Mouse (Mus musculus) thymus, adult 2 months (tissue): ENCODE results near the gene 1190005I06Rik. TPM values are rescaled to one million over a fixed set of nuclear protein-coding genes. Genes with fewer than 3 reads are reported as not detected.

Experiments
- DNase-seq: peaks from one replicate; pipeline ENCODE4 v3.0.0; 2021
- H3K27ac ChIP-seq: fragments of 200-500 bp; 2 replicates; pipeline ENCODE4 v1.5.1; 2012; ENCODE audit warnings: low read length, control low read depth; ENCODE audit not compliant: control insufficient read depth, insufficient read depth
- H3K27me3 ChIP-seq: fragments of 200-500 bp; 2 replicates; pipeline ENCODE4 v1.6.1; 2012; ENCODE audit warnings: mild to moderate bottlenecking, low read length, moderate library complexity, mixed read lengths; ENCODE audit not compliant: control insufficient read depth, insufficient read depth
- H3K36me3 ChIP-seq: fragments of 200-500 bp; 2 replicates; pipeline ENCODE4 v1.6.1; 2012; ENCODE audit warnings: mild to moderate bottlenecking, low read length, moderate library complexity; ENCODE audit not compliant: control insufficient read depth, insufficient read depth
- H3K4me1 ChIP-seq: fragments of 200-500 bp; replicated peaks from 2 replicates; pipeline ENCODE4 v1.6.1; 2012; ENCODE audit warnings: low read length; ENCODE audit not compliant: control insufficient read depth, insufficient read depth
- H3K4me3 ChIP-seq: fragments of 200-500 bp; 2 replicates; pipeline ENCODE4 v1.5.1; 2012; ENCODE audit warnings: mild to moderate bottlenecking, low read length, control low read depth, moderate library complexity; ENCODE audit not compliant: control insufficient read depth, insufficient read depth
- CTCF ChIP-seq: fragments of 200-500 bp; IDR thresholded peaks from 2 replicates; pipeline ENCODE4 v1.5.1; 2012; ENCODE audit warnings: mild to moderate bottlenecking, control low read depth, low read length, moderate library complexity, borderline replicate concordance; ENCODE audit not compliant: control insufficient read depth, poor library complexity, insufficient read depth; ENCODE audit errors: extremely low read depth
- POLR2A ChIP-seq: fragments of 200-500 bp; IDR thresholded peaks from 2 replicates; pipeline ENCODE4 v1.6.1; 2012; ENCODE audit warnings: mild to moderate bottlenecking, low read length, control low read depth, moderate library complexity; ENCODE audit not compliant: control insufficient read depth, poor library complexity, insufficient read depth; ENCODE audit errors: extremely low read depth
- WGBS: fragments of 180-500 bp; shearing (Covaris S2); methylation state at CpG from one replicate; pipeline ENCODE4 v1.1.7; 2018; 5-methylcytosine and 5-hydroxymethylcytosine counted together
- polyA plus RNA-seq: library from polyadenylated mRNA; depleted of rRNA; stranded (reverse); fragments of >200 nt; gene quantifications from 2 replicates; pipeline ENCODE4 v1.2.3, GENCODE M21; 2012

The 1190005I06Rik gene
- polyA plus RNA-seq, 1 experiment = 5.6 TPM

DNA sequence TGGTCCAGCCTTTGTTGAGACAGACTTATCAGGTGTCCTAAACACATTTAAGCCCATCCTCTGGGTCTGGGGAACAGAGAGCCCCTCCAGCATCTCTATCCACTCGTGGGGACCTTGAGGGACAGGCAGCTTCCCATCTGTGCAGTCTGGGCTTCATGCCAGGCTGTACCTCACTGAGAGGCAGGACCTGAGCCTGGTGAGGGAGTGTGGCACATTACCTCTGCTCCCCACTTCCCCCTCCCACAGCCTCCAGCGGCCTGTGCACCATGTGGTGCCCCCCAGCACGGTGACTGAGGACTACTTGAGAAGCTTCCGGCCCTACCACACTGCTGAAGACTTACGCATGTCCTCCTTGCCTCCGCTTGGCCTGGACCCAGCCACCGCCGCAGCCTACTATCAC is 80.8 kb downstream of the 1190005I06Rik start:
- 70% methylated on average over 8 of the region's 8 CpGs for WGBS
- Histone ChIP-seq H3K36me3 (peaks cover 86% of the 10 kb centered on the region), H3K4me1 (peaks cover 22% of the 10 kb centered on the region), H3K27me3 (no peaks in the 10 kb centered on the region), H3K4me3 (no peak overlapping the region), H3K27ac (no peak overlapping the region)
- TF ChIP-seq CTCF = no peak
- TF ChIP-seq POLR2A = no peak
- no peak for DNase-seq

DNA sequence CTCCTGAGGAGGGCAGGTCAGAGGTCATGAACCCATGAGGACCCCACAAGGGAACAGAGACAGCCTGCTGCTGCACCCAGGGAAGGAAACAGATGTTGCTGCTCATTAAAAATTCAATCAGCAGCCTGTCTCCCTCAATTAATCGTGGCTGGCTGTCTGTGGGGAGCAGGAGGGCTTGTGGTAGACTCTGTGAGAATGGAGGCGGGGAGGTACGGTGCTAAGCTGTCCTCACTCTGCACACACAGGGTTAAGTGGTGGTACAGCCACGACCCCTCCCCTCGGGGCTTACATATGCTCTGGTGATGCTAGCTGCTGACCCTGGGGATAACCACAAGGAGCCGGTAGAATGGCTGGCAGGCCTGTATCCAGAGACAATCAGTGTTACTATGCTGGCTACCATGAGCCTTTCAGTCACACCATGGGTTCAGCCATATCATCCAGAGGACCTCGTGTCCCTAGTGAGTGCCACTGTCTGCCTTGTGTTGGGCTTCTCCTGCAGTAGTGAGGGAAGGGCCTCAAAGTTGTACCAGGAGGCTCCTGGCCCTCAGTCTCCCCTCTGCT is 82.2 kb downstream of the 1190005I06Rik start:
- no peak for DNase-seq
- Histone ChIP-seq H3K36me3 (peaks cover 73% of the 10 kb centered on the region), H3K27ac (no peak overlapping the region), H3K27me3 (no peaks in the 10 kb centered on the region), H3K4me1 (peaks cover 29% of the 10 kb centered on the region), H3K4me3 (no peak overlapping the region)
- TF ChIP-seq POLR2A (no peak), CTCF (no peak)
- WGBS = 66% methylated on average over 7 of the region's 7 CpGs

- peaks cover 29% of the 10 kb centered on the region for H3K4me1 ChIP-seq
- H3K4me3 ChIP-seq = no peak overlapping the region
- no peaks in the 10 kb centered on the region for H3K27me3 ChIP-seq
- peak; percentile 47 for DNase-seq
- peak overlapping the region; percentile 18; the same call in 1 of the 2 replicates for H3K27ac ChIP-seq
- H3K36me3 ChIP-seq = peaks cover 64% of the 10 kb centered on the region
- WGBS = 41% methylated on average over 20 of the region's 20 CpGs
- no peak for TF ChIP-seq CTCF
- no peak for TF ChIP-seq POLR2A
Observed at GRCm38 (mm10) chr8:120563851-120564837, 83.3 kb downstream of the 1190005I06Rik start.

DNA sequence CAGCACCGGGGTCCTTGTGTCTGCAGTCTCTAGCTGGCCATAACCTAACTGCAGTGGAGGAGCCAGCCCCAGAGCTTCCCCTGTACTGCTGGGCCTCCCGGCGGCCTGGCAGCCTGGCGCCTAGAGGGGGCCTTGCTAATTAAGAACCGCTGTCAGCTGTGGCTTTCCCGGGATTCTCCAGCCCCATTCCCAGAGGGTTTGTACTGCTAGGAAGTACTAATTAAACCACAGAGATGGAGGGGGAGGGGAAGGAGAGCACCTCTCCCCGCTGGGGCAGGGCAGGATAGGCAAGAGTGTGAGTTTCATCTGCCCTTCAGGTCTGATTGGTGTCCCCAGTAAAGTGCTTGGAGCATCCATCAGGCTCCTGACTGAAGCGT is 84.1 kb downstream of the 1190005I06Rik start:
- no peak for DNase-seq
- H3K4me1 ChIP-seq = peaks cover 36% of the 10 kb centered on the region
- H3K36me3 ChIP-seq = peaks cover 61% of the 10 kb centered on the region
- no peak overlapping the region for H3K4me3 ChIP-seq
- WGBS = 53% methylated on average over 8 of the region's 8 CpGs
- H3K27ac ChIP-seq = peak overlapping the region; percentile 18; the same call in 1 of the 2 replicates
- H3K27me3 ChIP-seq = no peaks in the 10 kb centered on the region
- TF ChIP-seq CTCF (no peak), POLR2A (no peak)

DNA sequence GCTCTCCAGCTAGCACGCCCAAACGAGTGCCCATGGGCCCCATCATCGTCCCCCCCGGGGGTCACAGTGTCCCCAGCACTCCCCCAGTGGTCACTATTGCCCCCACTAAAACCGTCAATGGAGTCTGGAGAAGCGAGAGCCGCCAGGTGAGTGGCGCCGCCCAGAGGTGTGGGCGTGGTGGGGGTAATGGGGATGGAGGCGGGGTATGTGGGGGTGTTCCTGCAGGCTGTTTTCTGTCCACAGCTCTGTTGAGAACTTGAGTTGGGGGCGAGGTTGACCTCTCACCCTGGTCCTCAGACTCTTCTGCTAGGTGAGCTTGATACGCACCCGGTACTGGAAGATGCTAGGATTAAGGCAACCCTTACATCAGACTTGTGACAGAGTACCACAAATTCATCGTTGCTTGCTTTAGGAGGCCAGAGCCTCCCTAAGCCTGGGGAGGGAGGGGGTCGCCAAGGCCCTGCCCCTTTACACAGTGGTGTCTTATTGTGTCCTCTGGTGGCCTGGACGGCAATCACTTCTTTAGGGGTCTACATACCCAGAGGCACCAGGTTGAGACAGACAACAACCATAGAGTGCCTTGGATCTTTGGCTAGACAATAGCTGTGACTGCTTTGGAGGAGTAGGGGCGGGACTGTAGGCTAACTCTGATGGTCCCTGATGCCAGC is 84.6 kb downstream of the 1190005I06Rik start:
- no peak for DNase-seq
- Histone ChIP-seq H3K27ac (no peak overlapping the region), H3K4me3 (no peak overlapping the region), H3K4me1 (peaks cover 42% of the 10 kb centered on the region), H3K36me3 (peaks cover 56% of the 10 kb centered on the region), H3K27me3 (no peaks in the 10 kb centered on the region)
- WGBS = 95% methylated on average over 18 of the region's 18 CpGs
- TF ChIP-seq POLR2A = no peak
- no peak for TF ChIP-seq CTCF

DNA sequence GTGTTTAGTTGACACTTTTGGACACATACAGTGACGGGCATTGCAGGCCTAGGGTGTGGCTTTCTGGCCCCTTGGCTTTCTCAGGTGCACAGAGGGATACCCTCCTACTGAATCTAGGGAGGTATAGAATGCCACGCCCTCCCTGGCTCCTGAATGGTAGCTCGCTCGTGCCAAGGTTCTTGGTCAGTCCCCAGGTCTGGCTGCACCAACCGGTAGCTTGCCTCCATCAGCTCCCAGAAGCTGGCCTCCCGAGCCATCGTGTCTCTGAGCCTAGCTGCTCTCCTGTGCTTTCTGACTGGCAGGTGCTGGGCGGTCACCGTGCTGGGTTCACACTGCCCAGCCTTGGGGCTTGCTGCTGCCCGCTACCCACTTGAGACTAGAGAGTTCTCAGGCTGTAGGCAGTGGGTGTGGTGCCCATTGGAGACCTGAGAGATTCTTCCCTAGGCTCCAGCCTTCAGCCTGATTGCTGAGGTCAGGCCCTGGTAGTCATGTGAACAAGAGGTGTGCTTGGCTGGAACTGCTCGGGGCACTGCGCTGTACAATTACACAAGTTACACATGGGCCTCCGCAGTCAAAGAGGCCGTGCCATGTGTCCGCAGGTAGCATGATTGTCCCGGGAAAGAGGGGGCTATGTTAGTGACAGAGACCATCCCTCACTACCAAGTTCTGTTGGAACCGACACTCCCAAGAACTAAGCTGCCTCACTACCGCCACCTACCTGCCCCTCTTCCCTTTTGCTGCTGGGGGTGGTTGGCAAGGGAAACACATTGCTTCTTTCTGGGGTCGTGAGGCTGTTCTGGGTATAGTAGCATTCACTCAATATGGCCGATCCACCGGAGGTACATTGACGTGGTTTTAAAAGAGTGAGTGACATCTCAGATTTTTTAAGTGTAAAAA is 85.6 kb downstream of the 1190005I06Rik start:
- WGBS = 90% methylated on average over 22 of the region's 22 CpGs
- DNase-seq = peak; percentile 69
- peaks cover 52% of the 10 kb centered on the region for H3K4me1 ChIP-seq
- peaks cover 46% of the 10 kb centered on the region for H3K36me3 ChIP-seq
- TF ChIP-seq CTCF (peak; percentile 37; the same call in 1 of the 2 replicates), POLR2A (no peak)
- no peak overlapping the region for H3K27ac ChIP-seq
- H3K4me3 ChIP-seq = no peak overlapping the region
- no peaks in the 10 kb centered on the region for H3K27me3 ChIP-seq
